Mouse (Mus musculus) forebrain, embryonic 13.5 days (tissue): ENCODE data around the gene Zfp385a. TPM values are rescaled to one million over a fixed set of nuclear protein-coding genes. Genes with fewer than 3 reads are reported as not detected.

Experiments used
- ATAC-seq: fragments of 200-750 bp; cut with Nextera tagmentation; 2 replicates; pipeline ENCODE4 v1.8.0; 2017
- H3K27ac ChIP-seq: fragments of 300-500 bp; sonication (generic); 2 replicates; pipeline ENCODE4 v1.5.1; 2015; ENCODE audit warnings: inconsistent platforms, mild to moderate bottlenecking, moderate library complexity
- H3K27me3 ChIP-seq: fragments of 300-500 bp; sonication (generic); 2 replicates; pipeline ENCODE4 v1.6.1; 2015; ENCODE audit warnings: mild to moderate bottlenecking, inconsistent platforms
- H3K36me3 ChIP-seq: fragments of 300-500 bp; sonication (generic); 2 replicates; pipeline ENCODE4 v1.6.1; 2015; ENCODE audit warnings: mild to moderate bottlenecking, inconsistent platforms; ENCODE audit not compliant: poor library complexity, severe bottlenecking
- H3K4me1 ChIP-seq: fragments of 300-500 bp; sonication (generic); 2 replicates; pipeline ENCODE4 v1.6.1; 2015; ENCODE audit warnings: inconsistent platforms
- H3K4me2 ChIP-seq: fragments of 300-500 bp; sonication (generic); 2 replicates; pipeline ENCODE4 v1.6.1; 2015; ENCODE audit warnings: inconsistent platforms, mild to moderate bottlenecking, moderate library complexity
- H3K4me3 ChIP-seq: fragments of 300-500 bp; sonication (generic); 2 replicates; pipeline ENCODE4 v1.5.1; 2015; ENCODE audit warnings: mild to moderate bottlenecking, inconsistent platforms
- H3K9ac ChIP-seq: fragments of 300-500 bp; sonication (generic); 2 replicates; pipeline ENCODE4 v1.6.1; 2015; ENCODE audit warnings: mild to moderate bottlenecking, inconsistent platforms
- H3K9me3 ChIP-seq: fragments of 300-500 bp; sonication (generic); replicated peaks from 2 replicates; pipeline ENCODE4 v1.6.1; 2016; ENCODE audit warnings: inconsistent platforms
- WGBS: fragments of 180-500 bp; shearing (Covaris S2); methylation state at CpG from one replicate; pipeline ENCODE4 v1.1.7; 2015; 5-methylcytosine and 5-hydroxymethylcytosine counted together
- polyA plus RNA-seq: library from polyadenylated mRNA; unstranded; fragments of >200 nt; fragmentation: Nextera tagmentation; extraction: Ambion mirVana; gene quantifications from 2 replicates; pipeline ENCODE4 v1.2.1, GENCODE M21; 2015

The Zfp385a gene
- polyA plus RNA-seq, 1 experiment from 2014 or later = 11.3 TPM

DNA sequence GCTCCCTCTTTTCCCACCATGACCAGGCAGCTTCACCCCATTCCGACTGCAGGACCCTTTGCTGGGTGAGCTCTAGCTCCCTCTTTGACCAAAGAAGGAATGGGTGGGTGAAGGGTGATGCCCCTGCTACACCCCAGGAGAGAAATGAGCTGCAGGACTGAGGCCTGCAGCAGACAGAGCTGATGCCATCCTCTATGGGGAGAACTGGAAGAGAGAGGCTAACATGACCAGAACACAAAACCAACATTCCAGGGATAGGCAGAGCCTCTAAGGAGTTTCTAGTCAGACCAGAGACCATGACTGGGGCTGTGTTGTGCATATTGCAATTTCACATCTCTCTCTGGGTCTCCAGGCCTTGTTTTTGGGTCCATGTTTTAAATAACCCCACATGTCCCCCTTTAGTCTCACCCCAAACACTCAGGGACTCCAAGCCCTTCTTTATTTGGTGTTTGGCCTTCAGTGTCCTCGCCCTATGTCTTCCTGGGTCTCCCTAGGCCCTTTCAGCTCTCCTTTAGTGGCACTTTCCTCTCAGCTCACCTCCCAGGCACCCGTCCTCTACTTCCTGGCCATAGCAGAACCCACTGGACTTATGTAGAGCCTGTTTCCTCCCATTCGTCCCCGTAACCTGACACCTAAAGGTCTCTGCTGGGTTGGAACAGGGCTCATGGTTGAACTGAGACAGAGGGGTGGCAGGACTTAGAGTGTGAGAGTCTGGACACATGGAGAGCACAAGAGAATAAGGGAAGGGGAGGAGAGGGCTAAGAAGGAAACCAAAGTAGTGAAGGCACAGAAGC lies 38.1 kb downstream of the Zfp385a start:
- 38% methylated on average over 5 of the region's 5 CpGs for WGBS
- Histone ChIP-seq H3K4me2 (0 out of 2 replicates have a peak overlapping the region, but pooled peaks have one; percentile 13), H3K27ac (peak overlapping the region; percentile 99), H3K9me3 (no peaks in the 10 kb centered on the region), H3K4me1 (peaks cover 93% of the 10 kb centered on the region), H3K4me3 (no peak overlapping the region), H3K36me3 (peaks cover 10% of the 10 kb centered on the region), H3K9ac (peak overlapping the region; percentile 47), H3K27me3 (no peaks in the 10 kb centered on the region)
- no peak for ATAC-seq

DNA sequence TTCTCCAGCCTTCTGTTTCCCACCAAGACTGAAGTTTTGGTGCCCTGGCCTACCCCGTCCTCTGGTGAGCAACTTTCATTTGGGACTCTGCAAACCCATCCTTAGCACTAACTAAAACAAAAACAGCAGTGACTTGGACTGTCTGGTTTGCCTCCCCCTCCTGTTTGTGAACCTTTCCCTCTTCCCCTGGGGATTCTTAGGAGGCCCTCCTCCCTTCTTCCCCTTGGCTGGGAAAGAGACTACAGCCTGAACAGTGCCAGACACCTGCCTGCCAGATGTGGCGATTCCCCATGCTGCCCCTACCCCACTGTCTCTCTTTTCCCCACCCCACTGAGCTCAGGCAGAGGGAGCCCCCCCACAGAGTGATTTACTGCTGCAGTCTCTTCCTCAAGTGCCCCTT lies 38.8 kb downstream of the Zfp385a start:
- H3K4me1 ChIP-seq = peaks cover 93% of the 10 kb centered on the region
- no peak overlapping the region for H3K4me3 ChIP-seq
- H3K9ac ChIP-seq = peak overlapping the region; percentile 60; the same call in 1 of the 2 replicates
- ATAC-seq = no peak
- H3K27ac ChIP-seq = peak overlapping the region; percentile 99
- H3K27me3 ChIP-seq = no peaks in the 10 kb centered on the region
- H3K36me3 ChIP-seq = peaks cover 16% of the 10 kb centered on the region
- no peaks in the 10 kb centered on the region for H3K9me3 ChIP-seq
- 11% methylated on average over 2 of the region's 2 CpGs for WGBS
- H3K4me2 ChIP-seq = peak overlapping the region; percentile 63

DNA sequence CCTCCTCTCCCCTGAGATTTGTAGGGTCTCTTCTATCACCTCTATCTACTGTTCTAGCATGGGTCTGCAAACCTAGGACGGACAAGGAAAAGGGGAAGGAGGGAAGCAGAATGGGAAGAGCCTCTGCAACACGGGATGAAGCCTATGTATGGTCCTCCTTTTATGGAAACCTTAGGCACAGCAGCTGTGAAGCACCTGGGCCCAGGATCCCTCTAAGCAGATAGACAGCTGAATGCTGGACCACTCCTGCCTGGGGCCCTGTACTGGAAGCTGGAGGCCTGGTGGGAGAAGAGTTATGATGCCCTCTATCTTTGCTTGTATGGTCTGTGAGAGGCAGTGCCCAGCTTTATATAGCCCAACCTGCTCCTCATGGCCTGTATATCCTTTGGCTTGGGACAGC lies 39.3 kb downstream of the Zfp385a start:
- H3K27ac ChIP-seq = peak overlapping the region; percentile 99
- peaks cover 93% of the 10 kb centered on the region for H3K4me1 ChIP-seq
- H3K9ac ChIP-seq = peak overlapping the region; percentile 60
- no peaks in the 10 kb centered on the region for H3K9me3 ChIP-seq
- H3K36me3 ChIP-seq = peaks cover 21% of the 10 kb centered on the region
- WGBS = 0% methylated on average over 2 of the region's 2 CpGs
- no peak for ATAC-seq
- no peaks in the 10 kb centered on the region for H3K27me3 ChIP-seq
- H3K4me3 ChIP-seq = peak overlapping the region; percentile 29
- peak overlapping the region; percentile 63 for H3K4me2 ChIP-seq

DNA sequence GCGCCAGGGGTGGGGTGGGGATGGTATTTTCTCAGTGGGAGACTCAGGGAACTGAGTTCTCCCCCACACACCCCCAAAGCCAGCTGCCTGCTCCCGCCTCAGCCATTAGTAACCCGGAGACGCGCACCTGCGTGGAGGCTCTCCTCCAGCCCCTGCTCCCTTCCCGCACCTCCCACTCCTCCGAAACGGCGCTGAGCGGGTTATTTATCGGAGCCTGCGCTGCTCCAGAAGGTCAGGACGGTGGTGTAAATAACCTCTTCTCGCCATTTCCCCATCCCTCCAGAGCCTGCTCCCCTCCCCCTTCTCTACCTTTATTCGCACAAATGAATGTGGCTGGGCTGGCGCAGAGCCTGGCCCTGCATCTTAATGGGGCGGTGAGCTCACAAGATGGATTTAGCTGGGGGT lies 39.8 kb downstream of the Zfp385a start:
- Histone ChIP-seq H3K9me3 (no peaks in the 10 kb centered on the region), H3K27ac (peak overlapping the region; percentile 99), H3K36me3 (peaks cover 25% of the 10 kb centered on the region), H3K4me3 (peak overlapping the region; percentile 29), H3K4me1 (peaks cover 97% of the 10 kb centered on the region), H3K27me3 (no peaks in the 10 kb centered on the region), H3K4me2 (peak overlapping the region; percentile 63), H3K9ac (peak overlapping the region; percentile 60)
- 2% methylated on average over 18 of the region's 18 CpGs for WGBS
- ATAC-seq = peak; percentile 63

DNA sequence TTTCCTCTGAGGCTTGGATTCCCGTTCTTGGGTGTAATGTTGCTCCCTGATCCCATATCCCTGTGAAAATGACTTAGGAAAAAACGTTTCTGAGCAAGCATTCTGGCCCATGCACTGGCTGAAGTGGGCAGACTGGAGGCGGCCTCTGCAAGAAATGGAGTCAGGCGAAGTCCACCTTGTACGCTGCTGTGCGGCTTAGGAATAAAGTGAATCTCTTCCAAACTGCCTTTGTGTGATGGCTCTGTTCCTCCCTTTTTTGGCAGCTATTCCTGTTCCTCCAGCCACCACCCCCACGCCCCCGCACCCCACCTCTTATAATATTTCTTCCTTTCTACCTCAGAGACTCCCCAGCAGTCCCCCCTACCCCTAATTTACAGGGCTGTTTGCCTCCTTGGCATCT lies 40.2 kb downstream of the Zfp385a start:
- Histone ChIP-seq H3K4me1 (peaks cover 95% of the 10 kb centered on the region), H3K27ac (peak overlapping the region; percentile 99), H3K9me3 (no peaks in the 10 kb centered on the region), H3K9ac (peak overlapping the region; percentile 60), H3K27me3 (no peaks in the 10 kb centered on the region), H3K36me3 (peaks cover 27% of the 10 kb centered on the region), H3K4me3 (peak overlapping the region; percentile 29), H3K4me2 (peak overlapping the region; percentile 63)
- WGBS = 12% methylated on average over 8 of the region's 8 CpGs
- ATAC-seq = peak; percentile 9; the same call in 1 of the 2 replicates

DNA sequence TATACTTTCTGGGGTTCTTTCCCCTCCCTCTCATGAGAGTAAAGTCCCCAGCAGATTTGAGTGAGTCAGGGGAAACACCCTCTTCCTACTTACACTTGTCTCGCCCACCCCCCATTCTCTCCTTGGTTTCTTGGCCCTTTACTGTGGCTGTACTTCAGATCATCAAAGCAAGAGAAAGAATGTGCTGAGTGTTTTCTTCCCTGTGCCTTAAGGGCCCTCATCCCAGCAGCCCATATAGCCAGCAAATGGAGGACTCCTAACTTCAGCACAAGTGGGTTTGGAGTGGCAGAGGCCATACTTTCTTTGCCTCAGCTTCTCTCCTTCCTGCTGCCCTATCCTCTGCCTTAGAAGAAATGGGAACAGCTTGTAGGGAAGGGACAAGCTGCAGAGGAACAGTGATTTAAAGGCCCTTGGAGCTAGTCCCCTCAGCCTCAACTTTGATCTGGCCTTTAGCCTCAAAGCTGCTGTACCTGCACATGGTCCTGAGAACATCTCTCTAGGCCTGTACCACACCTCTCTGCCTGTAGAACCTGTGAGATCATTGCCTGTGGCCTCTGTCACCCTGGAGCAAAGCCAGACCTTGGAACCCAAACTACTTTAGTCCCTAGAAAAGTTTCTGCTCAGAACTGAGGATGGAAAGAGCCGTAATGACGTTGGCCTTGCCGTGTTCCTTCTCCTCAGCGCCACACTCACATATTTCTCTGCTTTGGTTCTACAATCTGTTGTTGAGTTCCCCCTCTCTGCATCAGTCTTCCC lies 40.9 kb downstream of the Zfp385a start:
- no peak for ATAC-seq
- Histone ChIP-seq H3K27me3 (no peaks in the 10 kb centered on the region), H3K27ac (peak overlapping the region; percentile 99), H3K4me1 (peaks cover 89% of the 10 kb centered on the region), H3K9ac (peak overlapping the region; percentile 60), H3K36me3 (peaks cover 29% of the 10 kb centered on the region), H3K9me3 (no peaks in the 10 kb centered on the region), H3K4me2 (peak overlapping the region; percentile 63), H3K4me3 (0 out of 2 replicates have a peak overlapping the region, but pooled peaks have one; percentile 29)
- 66% methylated on average over 5 of the region's 5 CpGs for WGBS

DNA sequence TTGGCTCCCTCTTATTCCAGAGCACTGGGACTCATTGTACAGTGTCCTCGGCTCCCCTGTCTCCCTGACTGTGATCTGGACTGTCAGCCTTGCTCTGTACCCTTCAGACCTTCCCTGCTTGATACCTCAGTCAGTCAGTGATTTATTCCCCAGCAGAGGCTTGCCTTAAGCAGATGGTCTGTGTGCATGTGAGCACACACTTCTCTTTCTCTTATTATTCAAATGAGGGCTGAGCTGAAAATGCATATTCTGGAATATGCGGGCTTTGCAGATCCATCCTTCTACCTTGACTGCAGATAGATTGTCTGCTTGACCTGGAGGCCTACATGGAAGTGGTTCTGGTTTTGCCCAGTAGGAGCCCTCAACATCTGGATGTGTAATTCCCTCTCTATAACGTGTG lies 41.9 kb downstream of the Zfp385a start:
- no peaks in the 10 kb centered on the region for H3K27me3 ChIP-seq
- H3K9me3 ChIP-seq = no peaks in the 10 kb centered on the region
- peak overlapping the region; percentile 99 for H3K27ac ChIP-seq
- peak overlapping the region; percentile 60 for H3K9ac ChIP-seq
- peaks cover 39% of the 10 kb centered on the region for H3K36me3 ChIP-seq
- H3K4me3 ChIP-seq = no peak overlapping the region
- WGBS = 43% methylated on average over 3 of the region's 3 CpGs
- peaks cover 79% of the 10 kb centered on the region for H3K4me1 ChIP-seq
- peak; percentile 22; the same call in 1 of the 2 replicates for ATAC-seq
- 0 out of 2 replicates have a peak overlapping the region, but pooled peaks have one; percentile 8 for H3K4me2 ChIP-seq

DNA sequence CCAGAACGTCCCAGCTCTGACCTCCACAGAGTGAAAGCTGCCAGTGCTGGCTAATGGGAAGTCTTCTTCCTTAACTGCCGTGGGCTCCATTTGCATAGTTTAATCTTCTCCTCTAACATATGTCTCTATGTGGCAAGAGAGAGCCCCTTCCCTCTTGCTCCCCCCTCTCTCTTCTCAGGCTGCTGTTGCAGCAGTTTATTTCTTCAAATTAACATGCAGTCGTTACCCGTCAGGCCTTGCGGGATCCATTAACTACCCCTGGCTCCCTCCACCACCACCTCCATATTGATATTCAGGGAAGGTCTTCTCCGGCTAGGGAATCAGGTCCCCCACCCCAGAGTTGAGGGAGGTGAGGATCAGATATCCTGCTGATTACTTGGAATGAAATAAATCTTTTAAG lies 42.6 kb downstream of the Zfp385a start:
- no peak overlapping the region for H3K9ac ChIP-seq
- 40% methylated on average over 6 of the region's 6 CpGs for WGBS
- H3K9me3 ChIP-seq = no peaks in the 10 kb centered on the region
- no peaks in the 10 kb centered on the region for H3K27me3 ChIP-seq
- H3K27ac ChIP-seq = peak overlapping the region; percentile 99
- ATAC-seq = no peak
- H3K4me3 ChIP-seq = no peak overlapping the region
- H3K4me1 ChIP-seq = peaks cover 72% of the 10 kb centered on the region
- peaks cover 46% of the 10 kb centered on the region for H3K36me3 ChIP-seq
- H3K4me2 ChIP-seq = no peak overlapping the region

DNA sequence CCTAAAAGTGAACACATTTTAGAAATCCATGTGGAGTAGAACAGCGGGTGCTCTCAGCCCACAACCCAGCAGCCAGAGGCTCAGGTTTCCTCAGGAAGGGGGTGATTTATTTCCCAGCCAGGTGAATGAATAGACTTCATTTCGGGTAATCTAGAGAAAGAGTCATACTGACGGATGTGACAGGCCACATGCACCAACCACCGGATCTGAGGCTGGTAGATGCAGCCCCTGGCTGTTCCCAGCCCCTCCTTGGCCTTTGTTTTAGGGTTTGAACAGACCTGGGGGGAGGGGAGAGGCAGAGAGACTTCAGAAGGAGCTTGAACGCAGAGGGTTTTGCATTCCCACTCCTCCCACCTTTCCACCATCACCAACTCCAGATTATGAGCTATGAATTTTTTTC lies 44.0 kb downstream of the Zfp385a start:
- H3K27ac ChIP-seq = peak overlapping the region; percentile 99
- WGBS = 8% methylated on average over 5 of the region's 5 CpGs
- peaks cover 61% of the 10 kb centered on the region for H3K36me3 ChIP-seq
- peaks cover 57% of the 10 kb centered on the region for H3K4me1 ChIP-seq
- H3K9ac ChIP-seq = peak overlapping the region; percentile 47
- no peak for ATAC-seq
- H3K4me2 ChIP-seq = no peak overlapping the region
- no peaks in the 10 kb centered on the region for H3K9me3 ChIP-seq
- no peaks in the 10 kb centered on the region for H3K27me3 ChIP-seq
- H3K4me3 ChIP-seq = no peak overlapping the region

DNA sequence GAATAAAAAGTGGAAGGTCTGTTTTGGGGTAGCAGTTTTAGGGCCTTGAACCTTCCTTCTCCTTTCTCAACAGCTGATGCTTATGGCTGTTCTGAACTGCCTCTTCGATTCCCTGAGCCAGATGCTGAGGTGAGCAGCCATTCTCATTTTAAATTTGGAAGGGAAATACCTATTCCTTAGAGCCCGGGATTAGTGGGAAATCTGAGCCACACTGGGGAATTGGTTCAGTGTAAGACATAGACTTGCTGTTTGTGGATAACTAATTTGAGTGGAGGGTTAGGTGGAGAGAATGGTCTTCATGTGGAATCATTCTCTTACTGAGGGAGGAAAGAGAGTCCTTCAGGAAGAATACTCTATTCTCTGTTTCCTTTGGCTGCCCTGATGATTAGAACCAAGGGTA lies 45.2 kb downstream of the Zfp385a start:
- no peaks in the 10 kb centered on the region for H3K27me3 ChIP-seq
- H3K9ac ChIP-seq = no peak overlapping the region
- H3K4me1 ChIP-seq = peaks cover 48% of the 10 kb centered on the region
- WGBS = 77% methylated on average over 2 of the region's 2 CpGs
- H3K4me3 ChIP-seq = no peak overlapping the region
- no peak for ATAC-seq
- no peaks in the 10 kb centered on the region for H3K9me3 ChIP-seq
- peaks cover 66% of the 10 kb centered on the region for H3K36me3 ChIP-seq
- H3K4me2 ChIP-seq = no peak overlapping the region
- no peak overlapping the region for H3K27ac ChIP-seq

DNA sequence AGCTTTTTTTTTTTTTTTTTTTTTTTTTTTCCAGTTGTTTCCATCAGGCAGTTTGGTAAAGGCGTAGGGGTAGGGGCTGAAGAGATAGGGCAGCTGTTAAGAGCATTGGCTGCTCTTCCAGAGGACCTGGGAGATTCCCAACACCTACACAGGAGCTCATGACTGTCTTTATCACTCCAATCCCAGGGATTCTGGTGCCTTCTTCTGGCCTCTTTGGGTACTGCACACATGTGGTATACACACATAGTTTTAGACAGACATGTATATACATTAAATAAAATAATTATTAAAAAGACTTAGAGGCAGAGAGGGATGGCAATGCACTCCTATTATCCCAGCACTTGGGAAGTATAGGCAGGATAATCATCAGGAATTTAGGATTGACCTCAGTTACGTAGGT lies 46.5 kb downstream of the Zfp385a start:
- peaks cover 40% of the 10 kb centered on the region for H3K4me1 ChIP-seq
- no peak overlapping the region for H3K4me2 ChIP-seq
- H3K4me3 ChIP-seq = no peak overlapping the region
- H3K27me3 ChIP-seq = no peaks in the 10 kb centered on the region
- no peak for ATAC-seq
- H3K9me3 ChIP-seq = no peaks in the 10 kb centered on the region
- WGBS = 96% methylated on average over 2 of the region's 2 CpGs
- H3K36me3 ChIP-seq = peaks cover 60% of the 10 kb centered on the region
- H3K27ac ChIP-seq = no peak overlapping the region
- H3K9ac ChIP-seq = no peak overlapping the region

DNA sequence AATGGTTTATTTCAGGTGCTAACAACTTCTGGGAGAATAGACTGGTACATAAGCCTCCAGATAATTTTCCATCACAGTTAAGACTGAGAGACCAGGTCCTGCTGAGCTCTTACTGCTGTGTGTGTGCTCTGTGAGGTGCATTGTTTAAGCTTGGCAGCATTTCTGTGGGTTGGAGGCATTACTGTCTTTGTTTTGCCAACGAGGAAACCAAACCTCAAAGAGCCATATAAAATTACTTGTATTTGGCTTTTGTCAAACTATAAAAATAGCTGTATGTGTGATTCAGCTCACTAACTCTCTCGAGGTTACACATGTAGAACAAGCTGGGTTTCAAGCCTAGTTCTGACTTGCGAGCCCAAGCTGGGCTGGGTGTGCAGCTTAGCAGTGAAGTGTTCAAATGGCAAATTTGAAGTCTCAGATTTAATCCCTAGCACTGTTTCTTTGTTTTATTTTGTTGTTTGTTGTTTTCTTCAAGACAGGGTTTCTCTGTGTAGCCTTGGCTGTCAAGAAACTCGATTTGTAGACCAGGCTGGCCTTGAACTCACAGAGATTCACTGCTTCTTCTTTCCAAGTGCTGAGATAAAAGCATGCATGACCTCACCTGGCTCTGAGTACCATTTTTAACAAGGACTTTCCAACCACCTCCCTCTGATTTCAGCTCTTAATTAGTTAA lies 47.1 kb downstream of the Zfp385a start:
- H3K4me3 ChIP-seq = no peak overlapping the region
- WGBS = 82% methylated on average over 4 of the region's 4 CpGs
- H3K4me1 ChIP-seq = peaks cover 34% of the 10 kb centered on the region
- H3K36me3 ChIP-seq = peaks cover 60% of the 10 kb centered on the region
- no peak for ATAC-seq
- H3K9ac ChIP-seq = no peak overlapping the region
- no peak overlapping the region for H3K27ac ChIP-seq
- no peaks in the 10 kb centered on the region for H3K27me3 ChIP-seq
- H3K4me2 ChIP-seq = no peak overlapping the region
- no peaks in the 10 kb centered on the region for H3K9me3 ChIP-seq
